ENCODE assay signal across 11 mouse cellular contexts in genomic region chr8:107164251-107164773, GRCm38 (mm10). TPM values are rescaled to one million over a fixed set of nuclear protein-coding genes. Genes with fewer than 3 reads are reported as not detected.
DNase-seq lines count a peak whose midpoint lies in the region; ATAC-seq and TF ChIP-seq lines count a peak whose summit lies in the region.
"Had no signal": no experiment of that assay in that cellular context is flagged by ENCODE, and none has a peak within 500 bp of the region (broad histone marks: within the 10 kb centered on the region; RNA-seq: fewer than 3 reads in every experiment).

No protein-coding gene starts in this region.

- no peak for TF ChIP-seq CTCF in gastrocnemius, adult 2 months (IDR thresholded peaks at IDR 0.05)
- no peak for TF ChIP-seq CTCF in left cerebral cortex, adult 2 months (IDR thresholded peaks at IDR 0.05)

- peak overlapping the region; percentile 91 for H3K27ac ChIP-seq in gastrocnemius, adult 2 months
- H3K27ac ChIP-seq in left cerebral cortex, adult 2 months, result no peak overlapping the region
- H3K27ac ChIP-seq: lung, embryonic 15.5 days had no signal

- H3K4me3 ChIP-seq in gastrocnemius, adult 2 months, result no peak overlapping the region
- no peak overlapping the region for H3K4me3 ChIP-seq in left cerebral cortex, adult 2 months
- H3K4me3 ChIP-seq: erythroblast, embryonic 14.5 days; lung, embryonic 15.5 days had no signal

- no peak for ATAC-seq in cerebellum, adult (ENCODE audit: insufficient number of reproducible peaks, low FRiP score, low TSS enrichment)

- DNase-seq in gastrocnemius, adult 2 months, result no peak
- DNase-seq in gastrocnemius, postnatal 36 days, result no peak
- peak; percentile 30 for DNase-seq in lung, postnatal 10 days
- no peak for DNase-seq in lung, postnatal 14 days
- DNase-seq in lung, postnatal 25 days (ENCODE audit: low spot score), result peak; percentile 55
- DNase-seq in thymus, postnatal 36 days, result peak; percentile 59 to 62
- DNase-seq in left cerebral cortex, adult 2 months (ENCODE audit: extremely low spot score in 1 of 2, low spot score in 2 of 2), result no peak
- DNase-seq: right cerebral cortex, postnatal 4 days had no signal

- intact Hi-C loops in gastrocnemius, adult 2 months (cut with DNase I), result no loop called here
- intact Hi-C loops in gastrocnemius, postnatal 36 days (cut with DNase I), result no loop called here
- intact Hi-C loops in left cerebral cortex, adult 2 months (cut with DNase I), result no loop called here

RNA-seq across cellular contexts. Expression of gene Cyb5b, which starts 13.9 kb away (rescaled TPM):
- total RNA-seq in gastrocnemius, adult 2 months (2021), result 10 to 100 TPM; 33.2 to 36.3 TPM
- total RNA-seq in gastrocnemius, postnatal 36 days (2021), result 10 to 100 TPM; 29.6 to 30.8 TPM
- total RNA-seq in left cerebral cortex, adult 2 months (2021), result 10 to 100 TPM; 92.3 to 93.6 TPM

Comparison
In these comparisons a context has a peak if more than half of its experiments do, and no peak if none do; other contexts are left out.
1. DNase-seq: peak in lung, postnatal 10 days (single experiment), lung, postnatal 25 days (single experiment) and thymus, postnatal 36 days (2 of 2); none in gastrocnemius, adult 2 months (single experiment), gastrocnemius, postnatal 36 days (0 of 2), lung, postnatal 14 days (single experiment) and left cerebral cortex, adult 2 months (0 of 2).